Mouse (Mus musculus) mesoderm, embryonic 11.5 days (tissue): Measurements from ENCODE around the gene Igfbp1.

ENCODE experiments used
- DNase-seq: peaks from one replicate; pipeline ENCODE4 v3.0.0-alpha.2; 2012; ENCODE audit warnings: low read depth, low spot score

The Igfbp1 gene

DNA sequence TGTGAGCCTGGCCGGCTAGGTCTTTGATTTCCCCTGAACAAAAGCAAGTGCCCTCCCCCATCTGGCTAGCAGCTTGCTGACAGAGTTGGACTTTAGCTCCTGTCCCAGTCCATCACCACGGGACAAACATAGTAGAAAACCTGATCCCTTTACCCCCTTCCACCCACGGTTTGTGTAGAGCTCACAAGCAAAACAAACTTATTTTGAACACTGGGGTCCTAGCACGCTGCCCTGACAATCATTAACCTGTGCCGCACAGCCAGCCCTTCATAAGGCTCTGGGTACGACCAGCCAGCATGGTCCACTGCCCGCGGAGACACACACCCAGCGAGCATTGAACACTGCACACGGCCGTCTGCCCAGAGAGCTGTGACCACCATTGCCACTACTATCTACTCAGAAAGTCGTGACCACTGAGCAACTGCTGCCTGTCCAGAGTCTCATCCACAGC lies at the start of gene Igfbp1:
Gene Igfbp1 (plus strand): TSS at position 292 of the 451 bp plus-strand sequence.
- no peak for DNase-seq

DNA sequence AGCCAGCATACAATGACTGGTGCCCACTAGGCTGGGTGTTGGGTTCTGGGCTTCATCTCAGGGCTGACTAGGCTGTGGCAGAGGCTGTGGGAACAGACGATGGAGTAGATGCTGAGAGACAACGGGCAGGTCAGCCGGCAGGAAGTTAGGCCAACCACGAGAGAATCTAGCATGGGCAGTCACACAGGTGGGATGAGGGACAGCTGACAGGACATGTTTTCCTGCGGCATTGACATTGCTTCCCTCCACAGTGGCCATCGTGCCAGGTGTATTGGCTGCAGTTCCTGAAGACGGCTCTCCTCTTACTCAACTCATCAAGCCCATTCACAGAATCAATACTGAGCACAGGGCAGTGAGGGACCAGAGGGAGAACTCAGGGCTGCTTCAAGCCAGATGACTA lies 49.6 kb upstream of the Igfbp1 start:
- DNase-seq: no peak

DNA sequence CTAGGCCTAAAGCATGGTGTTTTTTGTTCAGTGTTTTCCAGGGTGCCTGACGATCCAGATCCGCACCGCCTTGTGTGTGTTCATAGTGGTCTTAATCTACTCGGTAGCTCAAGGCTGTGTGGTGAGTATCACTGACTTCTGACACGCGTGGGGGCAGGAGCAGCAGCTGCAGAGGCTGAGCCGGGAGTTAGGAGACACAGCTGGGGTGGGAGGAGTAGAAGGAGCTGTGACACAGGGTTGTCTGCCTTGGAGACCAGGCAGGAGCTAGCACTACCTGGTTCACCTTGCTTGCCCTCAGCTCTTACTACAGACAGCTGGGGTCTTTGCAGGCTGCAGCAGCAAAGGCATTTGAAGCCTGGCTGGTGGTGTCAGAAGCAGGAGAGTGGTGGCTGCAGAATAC lies 48.1 kb upstream of the Igfbp1 start:
- DNase-seq: no peak

DNA sequence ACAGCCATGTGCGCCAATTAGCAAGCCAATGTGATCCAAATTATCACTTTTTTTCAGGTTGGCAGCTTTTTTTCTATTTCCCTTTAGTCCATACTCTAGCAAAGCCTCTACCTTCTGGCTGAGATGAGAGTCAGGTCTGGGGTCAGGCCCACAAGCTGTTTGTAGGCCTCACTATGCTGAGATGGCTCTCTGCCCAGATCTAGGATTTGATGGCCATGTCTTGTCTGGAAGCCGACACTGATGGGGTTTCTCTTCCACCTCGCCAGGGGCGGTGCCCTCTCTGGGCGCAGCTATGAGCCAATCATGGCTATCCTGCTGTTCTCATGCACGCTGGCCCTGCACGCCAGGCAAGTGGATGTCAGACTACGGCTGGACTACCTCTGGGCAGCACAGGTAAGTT lies 47.1 kb upstream of the Igfbp1 start:
- DNase-seq: no peak

DNA sequence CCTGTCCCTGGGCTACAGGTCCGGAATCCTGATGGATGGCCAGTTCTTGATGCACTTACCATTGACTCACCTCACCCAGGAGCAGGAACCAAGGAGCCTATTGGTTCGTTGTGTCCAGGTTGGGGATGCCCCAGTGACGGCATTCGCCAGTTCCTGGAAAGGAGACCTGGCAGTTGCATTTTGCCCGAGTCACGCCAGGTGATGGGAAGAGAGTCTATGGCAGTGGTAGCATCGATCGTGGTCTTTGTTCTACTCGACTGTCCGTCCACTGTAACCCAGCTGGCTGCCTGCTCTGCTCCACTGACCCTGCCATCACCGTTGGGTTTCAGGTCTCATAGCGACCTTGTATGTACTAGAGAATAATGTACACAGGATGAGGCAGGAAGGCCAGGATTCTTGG lies 45.2 kb upstream of the Igfbp1 start:
- DNase-seq: no peak

DNA sequence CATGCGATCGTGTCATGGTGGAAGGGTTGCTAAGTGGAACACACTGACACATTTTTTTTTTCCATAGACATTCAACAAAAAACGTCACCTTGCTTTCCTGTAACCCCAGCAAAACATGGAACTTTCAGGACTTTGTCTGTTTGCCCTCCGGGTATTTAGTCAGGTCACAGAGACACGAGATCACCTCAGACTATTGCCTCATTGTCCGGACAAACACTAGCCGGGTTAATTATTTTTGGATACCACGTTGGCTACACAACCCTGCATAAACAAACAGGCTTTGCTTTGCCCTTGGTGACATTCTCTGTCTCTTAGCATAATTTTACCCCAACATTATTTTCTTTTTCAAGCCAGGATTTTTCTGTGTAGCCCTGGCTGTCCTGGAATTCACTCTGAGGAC lies 44.5 kb upstream of the Igfbp1 start:
- DNase-seq: no peak

DNA sequence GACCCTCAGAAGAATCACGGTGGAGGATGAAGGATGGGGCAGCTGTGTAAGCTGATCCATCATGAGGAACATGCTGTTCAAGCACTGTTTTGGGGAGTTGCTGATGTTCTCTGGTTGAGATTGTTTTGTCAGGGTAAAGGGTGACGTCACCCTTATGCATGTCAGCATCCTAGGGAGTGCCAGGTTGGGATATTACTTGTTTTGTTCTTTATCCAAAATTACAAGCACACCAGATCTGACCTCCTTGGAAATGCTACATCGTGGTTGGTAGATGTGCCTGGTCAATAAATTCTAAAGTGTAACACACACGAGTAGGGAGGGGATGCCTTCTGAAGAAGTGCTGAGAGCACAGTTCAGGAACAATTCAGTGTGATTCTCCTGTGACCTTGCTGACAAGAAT lies 41.2 kb upstream of the Igfbp1 start:
- DNase-seq: no peak

DNA sequence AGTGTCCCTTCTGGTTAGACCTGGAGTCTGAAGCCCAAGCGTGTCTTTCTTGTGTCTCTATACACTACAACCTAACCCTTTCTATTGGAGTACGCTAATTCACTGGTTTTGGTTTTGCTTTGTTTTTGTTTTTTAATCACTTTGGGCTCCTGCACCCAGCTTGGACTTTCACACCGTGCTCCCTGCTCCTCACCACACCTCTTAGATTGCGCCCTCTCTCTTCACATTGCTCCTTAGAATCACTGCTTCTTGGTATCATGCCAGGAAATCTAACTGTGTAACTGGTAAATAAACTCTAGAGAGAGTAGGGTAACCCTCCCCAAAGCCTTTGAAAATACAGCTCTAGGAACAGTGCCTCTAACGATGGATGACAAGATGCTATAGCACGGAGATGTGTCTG lies 39.4 kb upstream of the Igfbp1 start:
- no peak for DNase-seq

DNA sequence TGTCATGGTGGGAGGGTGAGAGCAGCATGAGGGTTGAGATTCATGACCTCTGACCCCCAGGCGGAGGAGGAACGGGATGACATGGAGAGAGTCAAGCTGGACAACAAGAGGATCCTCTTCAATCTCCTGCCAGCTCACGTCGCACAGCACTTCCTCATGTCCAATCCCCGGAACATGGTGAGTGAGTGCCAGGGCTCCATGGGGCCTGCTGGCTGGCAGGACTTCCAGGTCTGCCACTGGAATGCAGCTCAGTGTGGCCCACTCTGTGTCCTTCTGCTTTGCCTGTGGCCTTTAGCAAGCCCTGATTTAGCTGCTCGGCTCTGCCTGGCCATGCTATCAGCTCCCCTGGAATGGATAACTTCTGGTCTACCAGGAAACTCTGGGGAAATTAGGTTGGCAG lies 37.4 kb upstream of the Igfbp1 start:
- DNase-seq: no peak

DNA sequence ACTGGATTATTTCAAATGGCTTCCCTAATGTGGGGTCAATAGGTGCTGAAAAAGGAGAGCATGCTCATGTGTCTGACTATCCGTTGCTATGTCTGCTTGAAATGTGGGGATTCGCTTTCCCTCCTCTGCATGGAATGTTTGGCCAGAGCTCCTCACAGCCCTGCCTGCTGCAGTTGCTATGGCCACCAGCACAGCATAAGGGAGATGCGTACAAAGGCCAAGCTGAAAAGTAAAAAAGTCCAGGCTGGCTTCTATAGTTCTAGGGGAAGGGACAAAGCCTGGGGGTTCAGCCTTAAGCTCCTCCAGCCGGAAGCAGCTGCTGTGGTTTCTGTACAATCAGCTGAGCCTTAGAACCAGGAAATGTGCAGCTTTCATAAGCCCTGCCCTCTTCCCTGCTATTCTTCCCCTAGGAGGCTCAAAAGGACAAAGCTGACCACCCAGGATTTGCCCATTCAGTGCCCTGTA lies 36.9 kb upstream of the Igfbp1 start:
- DNase-seq: peak; percentile 19

DNA sequence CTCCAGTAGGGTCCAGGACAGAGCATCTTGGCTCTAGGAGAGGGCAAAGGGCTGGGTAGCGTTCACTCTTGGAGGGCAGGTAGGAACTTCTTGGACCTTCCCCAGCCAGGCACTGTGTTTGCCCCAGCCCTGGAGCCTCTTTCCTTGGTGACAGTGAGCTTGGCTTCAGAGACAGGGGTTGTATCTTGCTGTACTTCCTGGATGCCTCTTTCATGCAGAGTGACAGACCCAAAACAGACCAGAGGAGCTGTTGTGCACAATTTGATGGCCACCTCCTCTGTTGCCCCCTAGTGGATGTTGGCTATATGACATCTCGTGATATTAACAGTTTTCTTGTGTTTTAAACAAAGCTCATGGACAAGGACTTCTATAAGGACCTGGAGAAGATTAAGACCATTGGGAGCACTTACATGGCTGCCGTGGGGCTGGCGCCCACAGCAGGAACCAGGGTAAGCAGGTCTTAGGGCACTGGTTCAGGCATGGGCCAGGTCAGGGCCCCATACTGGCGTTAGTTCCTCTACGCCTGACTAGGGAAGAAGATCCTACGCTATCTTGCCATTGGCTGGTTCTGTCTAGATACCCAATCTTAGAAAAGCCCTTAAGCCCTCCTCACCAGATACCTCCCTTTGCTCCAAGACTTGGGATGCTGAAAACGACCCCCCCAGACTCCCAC lies 35.9 kb upstream of the Igfbp1 start:
- DNase-seq: peak; percentile 65

DNA sequence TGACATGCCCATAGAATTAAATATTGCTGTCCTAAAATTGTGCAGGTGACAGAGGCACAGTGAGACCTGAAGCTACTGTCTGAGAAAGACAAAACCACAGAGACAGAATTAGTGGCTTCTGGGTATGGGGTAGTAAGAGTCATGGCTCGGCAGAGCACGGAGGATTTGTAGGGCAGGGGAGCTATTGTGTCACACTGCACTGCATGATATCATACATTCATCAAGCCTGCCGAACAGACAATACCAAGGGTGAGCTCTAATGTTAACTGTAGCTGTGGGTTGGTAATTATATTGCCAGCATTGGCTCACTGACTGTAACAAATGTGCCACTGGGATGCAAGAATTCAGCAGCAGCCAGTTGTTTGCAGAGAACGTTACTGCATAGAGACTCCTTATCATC lies 33.2 kb upstream of the Igfbp1 start:
- DNase-seq: no peak

DNA sequence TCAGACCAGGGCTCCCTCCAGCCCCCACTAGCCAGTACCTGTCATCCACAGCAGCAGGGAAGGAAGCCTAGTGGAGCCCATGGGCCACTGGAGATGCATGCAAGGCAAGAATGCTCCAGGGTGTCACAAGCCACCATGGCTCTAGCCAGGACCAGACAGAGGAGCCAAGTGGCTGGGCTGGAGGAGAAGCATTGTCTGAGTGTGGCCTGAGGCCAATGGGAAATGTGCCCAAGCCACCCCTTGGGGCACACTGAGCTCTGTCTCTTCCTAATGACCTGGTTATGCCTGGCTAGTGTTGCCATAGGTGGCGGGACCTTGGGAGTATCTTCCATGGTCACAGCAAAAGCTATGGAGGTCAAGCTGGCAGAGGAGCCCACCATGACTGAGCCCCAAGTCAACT lies 27.9 kb upstream of the Igfbp1 start:
- no peak for DNase-seq

DNA sequence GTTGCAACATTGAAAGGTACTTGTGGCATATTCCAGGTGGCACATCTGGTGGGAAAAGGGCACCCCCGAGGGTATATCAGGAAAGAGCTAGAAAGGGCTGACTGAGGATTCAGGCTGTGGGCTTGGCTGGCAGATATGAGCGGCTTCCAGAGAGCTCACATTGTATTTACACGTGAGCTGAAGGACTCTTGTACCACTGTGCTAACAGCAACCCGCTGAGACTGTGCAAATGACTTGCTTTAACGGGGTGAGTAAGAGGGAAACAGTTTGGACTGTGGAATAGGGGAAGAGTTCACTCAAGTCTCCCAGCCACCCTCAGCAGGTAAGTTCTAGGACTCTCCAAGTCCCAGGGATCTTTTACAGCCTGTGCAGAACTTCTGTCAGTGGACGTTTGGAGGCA lies 23.9 kb upstream of the Igfbp1 start:
- DNase-seq: no peak

DNA sequence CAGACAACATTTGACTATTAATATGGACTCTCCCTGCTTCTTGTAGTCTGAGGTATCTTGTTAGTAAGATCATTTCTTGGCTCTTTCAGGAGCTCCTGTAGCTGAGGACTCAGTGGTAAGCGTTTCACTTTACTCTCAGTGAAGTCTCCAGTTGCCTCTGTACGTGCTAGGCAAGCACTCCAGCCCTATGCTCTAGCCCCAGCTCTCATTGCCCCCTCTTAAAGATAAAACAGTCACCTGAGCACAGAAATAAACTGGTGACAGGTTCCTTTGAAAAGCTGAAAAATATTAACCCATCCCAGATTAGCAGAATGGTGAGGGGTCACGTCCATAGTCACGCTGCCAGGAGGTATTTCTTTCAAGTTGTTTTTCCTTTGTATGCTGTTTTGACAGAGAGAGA lies 18.9 kb upstream of the Igfbp1 start:
- DNase-seq: no peak

DNA sequence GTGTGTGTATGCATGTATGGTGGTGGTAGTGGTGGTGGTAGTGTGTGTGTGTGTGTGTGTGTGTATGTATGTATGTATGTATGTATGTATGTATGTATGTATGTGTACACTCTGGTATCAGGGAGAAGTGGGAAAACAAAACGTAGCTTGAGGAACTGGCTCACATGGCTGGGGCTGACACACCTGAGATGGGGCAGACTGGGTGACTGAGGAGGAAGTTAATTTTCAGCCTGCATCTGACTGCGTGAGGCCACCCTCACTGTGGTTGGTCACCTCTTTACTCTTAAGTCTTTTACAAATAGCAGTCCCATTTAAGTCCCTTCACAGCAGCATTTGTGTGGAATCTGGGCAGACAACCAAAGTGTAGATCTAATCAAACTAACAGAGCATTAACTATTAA lies 18.3 kb upstream of the Igfbp1 start:
- no peak for DNase-seq

DNA sequence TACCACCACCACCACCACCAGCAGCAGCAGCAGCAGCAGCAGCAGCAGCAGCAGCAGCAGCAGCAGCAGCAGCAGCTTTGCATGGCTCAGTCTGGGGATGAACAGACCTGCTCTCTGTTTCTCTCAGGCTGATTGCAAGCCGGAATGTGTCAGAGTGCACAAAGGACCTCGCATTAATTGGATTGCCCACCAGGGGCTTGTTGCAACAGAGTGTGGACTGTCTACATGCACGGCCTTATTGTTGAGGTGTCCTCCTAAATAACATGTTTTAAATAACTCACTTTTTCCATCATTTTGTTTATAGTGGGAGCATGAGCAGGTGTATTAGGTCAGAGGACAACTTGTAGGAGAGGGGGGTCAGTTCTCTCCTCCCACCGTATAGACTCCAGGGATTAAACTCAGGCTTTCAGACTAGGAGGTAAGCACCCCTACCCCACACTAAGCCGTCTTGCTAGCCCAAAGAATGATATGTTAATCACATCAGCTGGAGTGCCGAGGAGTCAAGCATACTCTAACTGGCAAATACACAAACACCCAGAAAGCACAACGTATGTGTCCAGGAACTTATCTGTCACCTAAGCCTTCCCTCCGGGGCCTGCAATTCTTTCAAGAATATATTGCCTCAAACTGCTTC lies 15.1 kb upstream of the Igfbp1 start:
- DNase-seq: peak; percentile 23

DNA sequence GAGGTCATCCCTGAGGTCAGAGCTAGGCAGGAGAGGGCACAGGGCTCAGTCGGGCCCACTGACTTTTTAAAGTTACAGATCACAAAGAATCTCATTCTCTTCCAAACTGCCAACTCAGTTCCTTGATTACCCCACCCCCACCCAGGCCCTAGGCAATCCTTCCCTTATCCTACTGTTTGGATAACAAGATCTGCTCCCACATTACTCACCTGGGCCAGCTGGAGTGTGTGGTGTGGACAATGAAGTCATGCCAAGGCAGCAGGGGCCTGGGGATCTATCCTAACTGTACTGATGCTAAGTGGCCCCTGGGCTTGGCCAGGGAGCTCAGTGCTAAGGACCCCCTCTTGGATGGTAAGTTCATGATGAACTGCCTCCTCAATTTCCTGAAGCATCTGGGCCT lies 13.2 kb upstream of the Igfbp1 start:
- DNase-seq: no peak

DNA sequence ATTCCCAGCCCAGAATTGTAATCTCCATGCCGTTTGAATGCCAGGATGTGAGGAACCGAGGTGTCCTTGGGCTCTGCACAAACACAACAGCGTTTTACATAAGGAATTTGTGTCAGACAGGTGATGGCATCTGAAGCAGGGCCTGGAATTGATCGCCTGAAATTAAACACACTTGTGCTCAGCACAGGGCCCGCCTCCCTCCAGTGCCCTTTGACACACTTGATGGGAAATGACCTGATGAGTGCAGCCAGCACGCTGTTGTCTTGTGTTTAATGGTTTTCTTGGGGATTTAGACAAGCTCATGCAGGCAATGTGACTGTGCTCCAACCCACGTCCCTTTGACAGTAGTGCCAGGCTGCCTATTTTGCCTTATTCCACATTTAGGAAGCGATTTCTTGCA lies 10.1 kb upstream of the Igfbp1 start:
- DNase-seq: no peak

DNA sequence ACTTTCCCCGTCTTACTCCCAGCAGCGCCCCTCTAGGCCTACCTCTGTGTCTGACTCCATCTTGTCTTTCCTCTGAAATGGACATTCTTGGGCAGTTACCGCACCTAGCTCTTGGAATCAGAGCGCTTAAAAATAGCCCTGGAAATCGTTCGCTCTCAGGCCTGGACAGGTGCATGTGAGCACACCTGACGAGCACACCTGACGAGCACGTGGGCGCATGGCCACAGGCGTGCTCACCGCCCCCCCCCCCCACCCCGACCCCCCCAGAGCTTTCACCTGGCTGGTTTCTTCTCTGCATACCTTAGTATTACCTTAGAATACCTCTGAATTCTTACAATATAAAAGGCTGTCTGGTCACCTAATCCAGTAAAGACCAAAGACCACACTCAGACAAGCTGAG lies 9.1 kb upstream of the Igfbp1 start, which contains the start of gene Gm11985:
Gene Gm11985 (minus strand): TSS at position 101 of the 400 bp plus-strand sequence.
- DNase-seq: no peak

DNA sequence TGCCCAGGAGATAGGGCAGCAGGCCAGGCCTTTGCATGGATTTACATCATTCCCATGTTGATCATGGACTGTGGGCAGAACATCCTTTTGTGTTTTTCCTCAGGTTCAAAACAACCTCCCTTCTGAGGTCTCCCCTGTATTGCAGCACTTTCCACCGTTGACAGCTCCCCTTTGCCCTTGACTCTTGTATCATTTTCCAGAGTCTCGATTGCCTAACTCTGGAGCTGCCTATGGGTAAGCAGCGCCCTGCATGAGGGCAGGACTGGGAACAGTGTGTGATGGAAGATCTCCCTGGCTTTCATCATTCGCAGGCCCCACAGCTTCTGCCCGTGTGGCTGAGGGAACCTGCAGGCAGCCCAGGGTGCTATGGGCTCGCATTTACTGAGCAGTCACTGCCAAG lies 4.9 kb upstream of the Igfbp1 start:
- DNase-seq: no peak

DNA sequence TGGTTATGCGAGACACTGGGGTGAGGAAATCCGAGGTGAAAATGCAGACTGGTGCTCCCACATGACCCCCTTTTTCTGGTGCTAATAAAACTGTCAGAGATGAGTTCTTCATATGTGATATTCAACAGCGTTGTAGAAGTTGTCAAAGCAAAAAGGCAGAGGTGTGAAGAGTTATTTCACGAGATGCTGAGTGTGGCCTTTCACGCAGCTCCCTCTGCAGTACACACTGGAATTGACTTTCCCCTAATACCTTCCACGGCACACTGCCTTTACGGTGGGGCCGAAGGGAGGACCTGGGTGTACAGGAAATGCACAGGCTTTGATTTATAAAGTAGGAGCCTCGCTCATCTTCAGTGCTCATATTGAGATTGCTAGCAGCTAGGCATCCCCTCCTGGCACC lies 4.4 kb upstream of the Igfbp1 start:
- DNase-seq: no peak
